Mouse (Mus musculus): Measurements from ENCODE around the gene Hdac1.

The Hdac1 gene

GRCm38 (mm10) chr4:129481090-129481489 is 61.4 kb downstream of the Hdac1 start:
- POLR2A ChIA-PET, result interaction anchor here in 2 of 4 experiments (0.9 to 2.9 kb wide), 8 partner anchors 9 to 188 kb away, joined by 3 to 12 read pairs (median 4); partner anchors contain the start of genes Bsdc1 (in 2 of the 2), Fam229a (in 1 of the 2) and Tssk3 (in 1 of the 2)
- CTCF ChIA-PET, result interaction anchor here in 2 of 4 experiments (0.6 to 1.0 kb wide), 2 partner anchors 68 to 1076 kb away, joined by 3 read pairs; no protein-coding TSS in a partner anchor

DNA sequence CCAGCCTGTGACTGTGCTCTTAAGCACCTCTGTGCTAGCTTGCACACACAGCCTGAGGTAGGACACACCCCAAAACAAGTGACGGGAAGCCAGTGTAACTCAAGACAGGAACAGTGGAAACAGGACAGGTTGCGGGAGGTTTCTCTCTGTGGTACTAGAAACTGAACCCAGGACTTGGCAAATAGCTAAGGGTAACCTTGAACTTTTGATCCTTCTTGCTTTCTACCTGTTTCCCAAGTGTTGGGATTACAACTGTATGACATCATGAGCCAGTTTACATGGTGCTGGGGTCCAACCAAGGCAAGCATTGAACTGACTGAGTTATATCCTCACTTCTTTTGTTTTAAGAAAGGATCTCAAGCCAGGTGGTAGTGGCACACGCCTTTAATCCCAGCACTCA is 62.6 kb downstream of the Hdac1 start:
- ChIA-PET POLR2A (interaction anchor here in 2 of 4 experiments (0.5 to 2.9 kb wide), 5 partner anchors 9 to 1088 kb away, joined by 3 to 12 read pairs (median 3); partner anchors contain the start of gene Bsdc1 (in 1 of the 2)), CTCF (no interaction called here)

- POLR2A ChIA-PET, result interaction anchor here in 3 of 4 experiments (0.8 to 2.0 kb wide), 16 partner anchors 9 to 133 kb away, joined by 3 to 16 read pairs (median 4); partner anchors contain the start of genes Bsdc1 (in 3 of the 3) and Marcksl1 (in 2 of the 3)
- CTCF ChIA-PET, result interaction anchor here in 2 of 4 experiments (0.7 to 1.4 kb wide), 6 partner anchors 11 to 133 kb away, joined by 3 to 7 read pairs (median 3); partner anchors contain the start of genes Fam229a (in 1 of the 2) and Tssk3 (in 1 of the 2)
These were observed 66.5 kb downstream of the Hdac1 start for GRCm38 (mm10) chr4:129476047-129476446.
